Mouse (Mus musculus) small intestine, adult 2 months (tissue): ENCODE results near the gene Flcn.

Experiments
- CTCF ChIP-seq: fragments of 200-500 bp; IDR thresholded peaks from 2 replicates; pipeline ENCODE4 v1.5.1; 2012; ENCODE audit warnings: low read depth, mild to moderate bottlenecking, control low read depth, inconsistent platforms, low read length, moderate library complexity, mixed read lengths; ENCODE audit not compliant: insufficient replicate concordance, insufficient read length; ENCODE audit errors: extremely low read depth
- POLR2A ChIP-seq: fragments of 200-500 bp; IDR thresholded peaks from 2 replicates; pipeline ENCODE4 v1.6.1; 2012; ENCODE audit warnings: low read depth, mild to moderate bottlenecking, control low read depth, inconsistent platforms, low read length, moderate library complexity

DNA sequence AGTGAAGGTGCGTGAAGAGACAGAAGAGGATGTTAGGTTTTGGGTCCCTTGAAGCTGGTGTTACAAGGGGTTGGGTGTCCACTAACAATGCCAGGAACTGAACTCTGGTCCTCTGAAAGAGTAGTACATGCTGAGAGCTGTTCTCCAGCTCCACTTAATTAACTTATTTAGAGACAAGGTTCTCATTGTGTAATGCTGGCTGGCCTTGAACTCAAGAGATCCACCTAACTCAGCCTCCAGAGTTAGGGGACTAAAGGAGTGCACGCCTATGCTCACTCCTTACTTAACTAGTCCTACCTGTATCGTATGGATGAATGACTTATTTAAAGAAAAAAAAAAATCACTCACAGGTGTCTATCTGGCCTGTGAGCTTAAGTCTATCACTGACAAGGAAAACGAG, 28.6 kb upstream of the Flcn start:
- TF ChIP-seq CTCF = no peak
- TF ChIP-seq POLR2A = no peak
